Mouse (Mus musculus) urinary bladder, postnatal 25 days (tissue): Measurements from ENCODE around the gene Rapgef4.

Experiments
- DNase-seq: peaks from one replicate; pipeline ENCODE4 v3.0.0; 2022; ENCODE audit warnings: low spot score

Rapgef4 gene

DNA sequence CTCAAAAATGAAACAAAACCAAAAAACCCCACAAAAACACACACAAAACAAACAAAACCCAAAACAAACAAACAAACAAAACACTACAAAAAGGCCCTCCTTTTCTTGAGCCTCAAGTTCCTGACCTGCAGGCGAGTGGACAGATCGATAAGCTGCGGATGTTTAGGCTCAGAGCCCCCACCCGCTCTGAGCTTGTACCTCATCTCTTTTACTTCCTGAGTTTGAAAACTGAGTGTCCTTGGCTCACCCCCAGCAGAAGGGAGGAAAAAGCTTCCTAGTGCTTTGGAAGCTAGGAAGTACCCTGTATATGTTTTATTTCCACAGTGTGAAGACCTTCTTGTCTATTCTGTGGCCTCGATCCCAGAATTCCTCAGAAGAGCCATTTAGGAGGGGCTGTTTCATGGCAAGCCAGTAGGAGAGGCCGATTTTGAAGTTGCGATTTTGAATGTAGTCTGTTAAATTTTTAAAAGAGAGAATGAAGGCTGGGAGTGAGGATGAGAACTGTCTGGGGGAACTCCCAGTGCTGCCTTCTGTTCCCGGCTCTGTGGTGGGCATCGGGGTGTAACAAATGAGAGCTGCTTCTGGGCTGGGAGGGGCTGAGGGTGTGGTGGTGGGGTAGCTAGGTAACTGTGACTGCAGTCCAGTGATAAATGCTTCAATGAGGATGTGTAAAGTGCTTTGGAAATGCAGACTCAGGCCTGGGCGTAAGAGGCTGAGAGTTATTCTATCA is 2.0 kb downstream of the Rapgef4 start:
- DNase-seq = no peak

DNA sequence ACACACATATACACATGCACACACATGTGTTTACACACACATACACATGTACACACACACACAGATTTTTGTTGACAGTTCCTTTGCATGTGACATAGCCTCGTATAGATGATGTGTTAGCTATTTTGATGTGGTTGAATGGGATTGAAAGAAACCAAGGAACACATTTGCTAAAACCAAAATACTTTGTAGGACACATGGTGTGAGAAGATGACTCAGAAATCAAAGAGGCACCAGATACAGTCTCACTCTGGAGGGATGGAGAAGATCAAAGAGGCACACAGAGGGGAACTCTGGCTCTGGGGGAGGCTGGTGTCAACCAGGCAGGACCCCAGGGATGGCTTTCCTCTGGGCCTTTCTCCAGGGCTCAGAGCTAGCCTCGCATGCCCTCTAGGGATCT is 4.7 kb downstream of the Rapgef4 start:
- DNase-seq = no peak

DNA sequence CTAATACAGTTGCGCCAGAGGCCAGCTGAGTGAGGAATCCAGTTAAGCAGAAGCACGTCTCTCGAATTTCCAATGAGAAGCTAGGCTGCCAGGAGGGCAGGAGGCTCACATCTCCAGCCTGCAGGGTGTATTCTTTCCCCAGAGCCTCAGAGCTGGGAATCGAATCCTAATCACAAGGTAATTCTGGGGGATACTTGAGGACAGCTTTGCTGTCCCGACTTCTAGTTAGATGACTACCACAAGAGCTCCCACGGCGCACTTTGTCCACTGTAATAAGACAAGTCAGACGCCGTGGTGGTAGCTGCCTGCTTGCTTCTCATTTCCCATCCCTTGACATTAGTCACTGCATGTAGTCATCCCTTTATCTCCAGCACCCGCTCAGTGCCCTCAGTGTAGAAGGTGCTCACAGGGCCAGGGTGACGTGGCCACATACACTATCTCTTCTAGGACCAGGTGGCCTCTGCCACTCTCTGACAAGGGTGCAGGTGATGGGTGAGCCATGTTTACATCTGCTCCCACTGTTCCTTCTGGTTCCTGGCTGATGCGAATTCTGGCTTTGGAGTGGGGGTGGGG is 5.3 kb downstream of the Rapgef4 start:
- DNase-seq = no peak

DNA sequence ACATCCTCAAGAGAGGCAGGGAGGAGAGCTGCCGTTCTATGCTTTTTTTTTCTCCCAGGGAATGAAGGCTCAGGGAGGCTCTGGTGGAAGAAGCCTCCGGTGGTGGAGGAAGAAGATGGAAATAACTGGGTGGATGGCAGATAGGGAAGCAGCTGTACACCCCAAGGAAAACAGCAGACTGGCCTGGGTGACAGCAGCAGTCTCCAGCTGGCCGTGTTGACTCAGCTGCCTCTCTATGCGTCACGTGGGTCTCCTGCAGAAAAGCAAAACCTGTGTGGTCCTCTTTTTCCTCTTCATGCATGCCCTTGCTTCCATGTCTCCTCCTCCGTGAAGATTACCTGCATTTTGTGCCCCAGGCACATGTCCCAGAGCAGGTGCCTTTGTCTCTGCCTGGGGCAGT is 7.5 kb downstream of the Rapgef4 start:
- DNase-seq = no peak

DNA sequence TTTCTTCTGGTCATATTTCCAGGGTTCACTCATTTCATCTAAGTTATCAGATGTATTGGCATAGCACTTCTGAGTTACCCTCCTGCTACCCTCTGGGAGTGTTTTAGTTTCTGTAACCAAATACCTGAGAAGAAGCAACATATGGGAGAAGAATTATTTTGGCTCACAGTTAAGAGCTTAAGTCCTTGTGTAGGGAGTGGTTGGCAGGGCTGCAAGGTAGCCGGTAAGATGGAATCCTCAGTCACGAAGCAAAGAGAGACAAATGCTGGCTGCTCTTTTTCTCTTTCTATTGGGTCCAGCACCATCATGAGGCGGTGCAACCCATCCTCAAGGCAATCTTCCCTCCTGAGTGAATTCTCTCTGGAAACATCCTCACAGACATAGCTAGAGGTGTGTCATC is 11.1 kb downstream of the Rapgef4 start:
- DNase-seq = no peak

DNA sequence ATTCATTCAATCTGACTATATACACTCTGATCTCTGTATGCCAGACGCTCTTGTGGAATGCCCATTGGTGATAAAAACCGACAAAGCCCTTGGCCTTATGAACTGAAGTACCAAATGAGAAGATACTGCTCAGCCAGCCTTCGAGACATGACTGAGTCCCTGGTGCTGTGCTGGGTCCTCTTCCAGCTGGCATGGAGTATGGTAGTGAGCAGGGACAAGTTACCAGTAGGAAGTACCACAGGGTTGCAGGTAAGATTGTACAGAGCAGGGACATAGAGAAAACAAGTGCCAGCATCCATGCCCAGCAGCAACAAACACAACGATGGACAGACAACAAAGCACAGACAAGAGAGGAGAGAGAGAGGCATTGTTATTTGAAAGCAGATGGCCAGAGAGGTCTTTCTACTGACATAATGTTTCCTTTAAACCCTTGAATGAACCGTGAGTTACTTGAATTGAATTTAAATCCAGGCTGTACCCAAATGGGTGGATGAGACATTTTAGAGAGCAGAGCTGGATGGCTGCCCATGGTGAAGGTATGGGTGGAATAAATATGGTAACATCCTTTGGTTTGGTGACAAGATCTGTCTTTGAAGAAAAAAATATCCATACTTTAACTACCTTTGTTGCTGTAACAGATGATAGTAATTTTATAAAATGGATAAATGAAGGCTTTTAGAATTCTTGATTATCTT is 12.8 kb downstream of the Rapgef4 start:
- no peak for DNase-seq

DNA sequence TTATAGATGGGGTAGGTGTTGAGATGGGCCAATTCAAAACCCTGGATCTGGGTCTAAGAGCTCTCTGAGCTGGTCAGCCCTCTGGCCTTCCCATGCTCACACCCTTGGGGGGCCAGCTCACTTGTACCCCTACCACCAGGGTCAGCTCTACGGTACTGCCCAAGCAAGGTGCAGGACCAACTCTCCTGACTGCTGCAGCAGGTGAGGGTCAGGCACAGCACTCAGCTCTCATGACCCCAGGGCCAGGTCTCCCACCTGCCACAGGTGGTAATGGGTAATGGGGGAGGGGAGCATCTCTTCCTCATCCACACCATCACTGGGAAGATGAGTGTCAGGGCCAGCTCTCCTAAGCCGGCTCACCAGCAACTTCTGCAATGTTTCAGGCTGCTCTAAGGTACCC is 17.5 kb downstream of the Rapgef4 start:
- no peak for DNase-seq

DNA sequence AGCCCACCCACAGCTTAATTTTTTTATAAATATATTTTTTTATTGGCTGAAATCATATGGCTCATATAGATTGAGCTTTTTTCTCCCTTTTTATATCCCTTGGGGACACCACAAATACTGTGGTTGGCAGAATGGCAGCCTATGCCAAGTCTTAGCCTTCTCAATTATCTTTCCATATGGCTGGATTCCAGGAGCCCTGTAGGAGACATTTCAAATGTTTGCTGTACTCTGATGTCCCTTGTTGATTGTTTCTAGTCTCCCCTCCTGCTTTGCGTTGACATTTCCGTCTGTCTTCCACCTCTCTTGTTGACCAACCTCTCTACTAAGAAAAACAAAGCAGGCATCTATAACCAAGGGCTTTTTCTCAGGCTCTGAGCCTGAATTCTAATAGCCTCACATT is 19.1 kb downstream of the Rapgef4 start:
- DNase-seq = no peak

DNA sequence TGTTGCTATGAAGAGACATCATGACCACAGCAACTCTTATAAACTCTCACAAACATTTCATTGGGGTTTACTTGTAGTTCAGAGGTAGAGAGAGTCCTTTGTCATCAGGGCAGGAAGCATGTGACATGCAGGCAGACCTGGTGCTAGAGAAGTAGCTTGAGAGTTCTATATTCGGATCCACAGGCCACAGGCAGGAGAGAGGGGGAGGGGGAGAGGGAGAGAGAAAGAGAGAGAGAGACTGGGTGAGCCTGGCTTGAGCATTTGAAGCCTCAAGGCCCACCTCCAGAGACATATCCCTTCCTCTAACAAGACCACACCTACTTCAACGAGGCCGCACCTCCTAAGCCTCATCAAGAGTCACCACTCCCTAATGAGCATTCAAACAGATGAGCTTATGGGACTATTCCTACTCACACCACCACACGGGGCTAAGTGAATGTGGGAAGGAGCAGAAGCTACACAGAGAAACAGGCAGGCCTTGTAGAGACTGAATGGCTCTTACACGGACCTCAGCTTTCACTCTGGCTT is 21.9 kb downstream of the Rapgef4 start:
- no peak for DNase-seq

DNA sequence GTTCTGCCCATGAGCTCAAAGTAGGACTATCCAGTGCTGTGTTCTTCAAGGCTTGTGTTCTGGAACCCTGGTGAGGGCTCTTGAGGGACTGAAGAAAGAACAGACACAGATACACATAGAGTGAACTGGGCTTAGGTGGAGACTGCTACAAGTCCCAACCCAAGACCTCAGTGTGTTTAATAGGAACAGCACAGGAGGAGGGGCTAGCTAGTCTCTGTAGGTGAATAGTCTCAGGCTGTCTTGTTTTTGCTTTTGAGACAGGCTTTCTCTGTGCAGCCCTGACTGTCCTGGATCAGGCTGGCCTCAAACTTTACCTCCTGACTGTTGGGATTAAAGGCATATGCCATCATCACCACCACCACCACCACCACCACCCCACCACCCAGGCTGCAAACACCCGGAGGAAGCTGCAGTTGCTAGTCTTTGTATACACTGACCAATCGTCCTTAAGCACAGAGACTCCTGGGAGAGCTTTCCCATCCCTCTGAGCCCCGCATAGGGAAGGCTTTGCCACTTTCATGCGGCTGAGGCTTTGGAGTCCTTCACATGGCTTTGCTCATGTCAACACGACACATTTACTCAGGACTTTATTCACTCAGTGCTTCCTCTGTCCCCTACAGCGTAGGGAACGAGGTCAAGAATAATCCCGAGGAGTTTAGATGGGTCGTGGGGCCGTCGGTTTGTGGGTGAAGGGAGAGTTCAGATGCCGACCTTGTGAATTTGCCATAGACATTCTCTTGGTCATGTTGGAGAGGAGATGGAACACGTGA is 22.9 kb downstream of the Rapgef4 start:
- DNase-seq = no peak

DNA sequence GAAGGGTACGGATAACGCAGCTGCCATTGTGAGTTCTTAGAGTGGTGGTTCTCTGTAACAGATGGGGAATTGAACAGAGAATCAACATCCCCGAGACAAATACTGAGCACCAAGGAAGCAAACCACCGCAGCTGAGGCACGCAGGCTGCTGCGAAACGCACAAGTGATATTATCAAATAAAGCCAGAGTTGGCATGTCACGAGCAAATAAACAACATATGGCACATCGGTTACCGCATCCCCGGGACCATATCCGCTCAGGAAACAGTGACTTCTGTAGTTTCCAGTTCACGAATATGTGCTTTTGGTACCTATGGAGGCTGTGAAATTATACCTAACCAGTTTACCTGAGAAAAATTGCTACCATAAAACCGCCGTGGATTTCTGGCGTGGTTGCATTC is 24.0 kb downstream of the Rapgef4 start:
- DNase-seq = no peak

DNA sequence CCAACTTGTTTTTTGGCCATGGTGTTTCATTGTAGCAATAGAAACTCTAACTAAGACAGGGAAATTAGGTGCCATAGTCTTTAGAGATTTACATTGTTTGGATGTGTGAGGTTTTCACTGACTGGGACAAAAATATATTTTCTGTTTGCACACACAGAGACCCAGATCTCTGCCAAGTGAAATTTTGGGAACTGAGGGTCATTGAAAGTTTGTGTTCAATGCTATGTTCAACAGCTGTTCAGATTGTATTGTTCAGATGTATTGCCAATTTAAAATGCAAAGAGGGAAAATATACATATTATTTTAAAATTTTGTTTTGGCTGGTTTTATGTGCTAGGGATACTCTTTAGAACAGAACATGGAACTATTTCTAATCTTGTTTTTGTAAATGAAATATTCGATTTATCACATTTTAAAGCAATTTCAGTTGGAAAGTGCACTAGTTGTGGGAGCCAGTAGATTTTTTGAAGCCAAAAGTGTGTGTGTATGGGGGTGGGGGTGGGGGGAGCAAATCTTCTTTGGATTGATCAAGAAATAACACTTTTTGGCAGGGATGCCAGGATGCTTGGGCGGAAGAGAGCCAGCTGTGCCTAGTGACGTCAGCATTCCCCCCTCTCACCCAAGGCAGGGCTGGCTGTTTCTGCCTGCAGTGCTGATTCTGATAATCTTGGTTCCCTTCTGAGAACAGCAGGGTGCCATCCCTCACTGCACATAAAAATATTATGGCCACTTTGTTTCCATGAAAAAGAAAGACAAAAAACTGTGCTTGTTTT is 28.6 kb downstream of the Rapgef4 start:
- DNase-seq = no peak

DNA sequence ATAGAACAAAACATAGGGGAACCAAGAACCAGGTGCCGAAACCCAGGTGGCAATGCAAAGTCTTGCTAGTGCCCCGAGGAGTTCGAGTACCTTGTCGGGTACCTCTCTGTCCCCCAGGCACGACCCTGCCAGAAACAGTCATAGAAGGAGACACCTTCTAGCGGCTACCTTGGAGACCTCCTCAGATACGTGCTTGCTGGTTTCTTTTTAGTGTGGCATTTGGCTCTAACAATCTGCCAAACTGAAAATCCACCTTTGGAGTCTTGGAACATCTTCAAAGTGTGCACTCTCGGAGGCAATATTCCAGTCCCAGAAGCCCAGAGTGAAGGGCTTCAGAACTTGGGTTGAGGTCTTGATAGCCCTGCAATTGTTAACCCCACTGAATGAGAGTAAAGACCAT is 34.3 kb downstream of the Rapgef4 start:
- no peak for DNase-seq

DNA sequence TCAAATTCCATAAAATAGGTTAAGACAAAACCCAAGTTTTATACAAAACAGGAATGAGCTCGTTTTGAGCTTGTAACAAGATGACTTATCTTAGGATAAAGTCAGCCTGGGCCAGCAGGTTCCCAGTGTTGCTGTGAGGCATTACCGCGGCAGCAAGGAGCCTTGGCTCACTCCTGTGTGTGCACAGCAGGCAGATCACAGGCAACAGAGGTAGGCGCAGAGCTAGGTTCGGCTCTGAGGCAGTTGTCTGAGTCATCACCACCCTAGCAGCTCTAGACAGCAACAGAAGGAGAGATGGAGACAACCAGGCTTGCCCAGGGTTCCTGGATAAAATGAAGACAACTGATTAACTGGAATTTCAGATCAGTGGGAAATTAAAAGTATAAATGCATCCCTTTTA is 35.0 kb downstream of the Rapgef4 start:
- DNase-seq = no peak

DNA sequence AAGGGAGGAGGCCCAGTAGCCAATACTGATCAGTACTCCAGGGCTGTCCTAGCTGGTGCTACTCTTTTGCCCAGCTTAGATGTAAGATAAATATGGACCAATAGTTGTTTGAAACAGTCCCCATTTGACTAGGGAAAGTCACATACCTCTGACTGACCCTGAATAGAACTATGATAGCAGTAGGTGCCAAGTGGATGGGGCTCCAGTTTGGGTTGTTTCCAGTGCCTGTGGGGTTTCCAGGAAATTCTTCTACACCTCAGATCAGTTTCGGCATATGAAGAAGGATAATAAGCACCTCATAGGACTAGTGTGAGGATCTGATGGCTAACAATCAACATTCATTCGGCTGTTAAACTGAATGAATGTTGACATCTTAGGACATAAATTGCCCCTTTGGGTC is 36.1 kb downstream of the Rapgef4 start:
- no peak for DNase-seq

DNA sequence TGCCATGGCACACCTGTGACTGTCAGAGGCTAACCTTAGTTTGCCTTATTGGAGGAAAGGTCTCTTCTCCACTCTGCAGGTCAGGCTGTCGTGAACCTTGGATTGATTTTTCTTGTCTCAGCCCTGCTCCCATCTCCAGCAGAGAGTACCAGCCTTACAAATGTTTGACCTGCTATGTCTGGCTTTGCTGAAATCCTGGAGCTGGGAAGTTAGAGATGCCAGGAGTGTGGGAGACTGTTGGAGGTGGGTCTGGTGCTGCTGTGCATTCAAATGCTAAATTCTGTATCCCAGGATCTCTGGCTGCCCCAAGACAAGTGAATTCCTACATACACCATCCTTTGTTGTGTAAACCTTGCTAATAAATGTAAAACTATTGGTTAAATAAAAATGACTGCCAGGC is 37.7 kb downstream of the Rapgef4 start:
- no peak for DNase-seq

DNA sequence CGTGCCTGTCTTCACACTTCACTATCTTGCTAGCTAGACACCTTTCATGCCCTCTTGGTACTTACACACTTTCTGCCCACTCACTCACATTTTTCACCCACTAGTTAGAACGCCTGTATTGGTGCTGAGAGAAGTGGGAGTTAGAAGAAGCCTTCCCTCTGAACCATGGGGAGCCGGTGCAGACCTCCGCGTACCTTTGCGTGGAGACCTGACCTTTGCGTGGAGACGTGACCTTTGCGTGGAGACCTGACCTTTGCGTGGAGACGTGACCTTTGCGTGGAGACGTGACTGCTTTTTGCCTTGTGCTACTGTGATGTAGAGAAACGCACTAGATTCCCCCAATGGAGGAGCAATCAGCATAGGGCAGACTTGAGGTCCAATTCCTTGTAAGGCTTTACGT is 39.7 kb downstream of the Rapgef4 start:
- no peak for DNase-seq

DNA sequence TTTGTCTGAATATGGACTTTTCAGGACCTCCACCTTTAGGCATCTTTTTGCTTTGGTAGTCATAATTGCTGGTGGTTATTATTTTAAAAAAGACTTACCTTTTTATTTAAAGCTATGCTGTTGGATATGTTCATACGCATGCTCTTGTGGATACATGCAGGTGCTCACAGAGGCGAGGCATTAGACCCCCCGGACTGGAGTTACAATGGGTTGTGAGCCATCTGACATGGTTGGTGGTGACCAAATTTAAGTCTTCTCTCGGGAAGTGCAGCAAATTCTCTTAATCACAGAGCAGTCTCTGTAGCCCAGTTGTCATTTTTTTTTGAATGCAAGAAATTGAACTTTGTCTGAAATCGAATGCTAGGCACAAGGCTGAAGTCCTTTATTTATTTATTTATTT is 40.4 kb downstream of the Rapgef4 start:
- no peak for DNase-seq

DNA sequence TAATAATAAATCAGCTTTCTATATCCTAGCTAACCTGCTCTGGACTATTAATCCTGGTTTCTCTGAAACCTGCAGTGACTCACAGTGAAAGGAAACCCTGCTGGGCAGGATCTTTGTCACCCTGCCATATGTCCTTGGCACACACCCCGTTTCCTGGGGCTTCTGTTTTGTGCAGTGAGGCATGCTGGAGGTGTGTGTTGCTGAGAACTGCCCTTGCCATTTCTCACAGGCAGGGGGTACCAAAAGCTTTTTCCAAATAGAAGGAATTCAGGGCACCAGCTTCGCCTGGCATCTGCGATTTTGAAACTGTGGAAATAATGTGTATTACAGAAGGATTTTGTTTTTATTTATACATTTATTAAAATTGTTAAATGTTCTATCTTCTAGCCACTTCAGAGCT is 40.8 kb downstream of the Rapgef4 start:
- no peak for DNase-seq

DNA sequence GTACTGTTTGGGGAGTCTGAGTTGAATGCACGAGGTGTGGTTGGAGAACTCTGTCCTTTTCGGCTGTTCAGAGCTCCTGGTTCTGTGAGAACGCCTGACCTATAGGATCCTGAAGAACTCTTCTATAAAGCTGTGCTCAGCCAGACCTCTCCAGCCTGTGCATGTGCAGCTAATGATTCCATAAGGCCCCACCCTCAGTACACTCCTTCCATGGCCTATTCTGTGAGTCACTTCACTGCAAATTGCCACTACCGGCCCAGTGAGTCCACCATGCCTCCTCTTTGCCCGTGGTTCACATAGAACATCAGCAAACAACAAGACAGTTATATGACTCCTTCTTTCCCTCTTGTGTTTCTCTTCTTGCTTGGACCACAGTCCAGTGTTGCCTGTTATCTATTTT is 42.8 kb downstream of the Rapgef4 start:
- no peak for DNase-seq

DNA sequence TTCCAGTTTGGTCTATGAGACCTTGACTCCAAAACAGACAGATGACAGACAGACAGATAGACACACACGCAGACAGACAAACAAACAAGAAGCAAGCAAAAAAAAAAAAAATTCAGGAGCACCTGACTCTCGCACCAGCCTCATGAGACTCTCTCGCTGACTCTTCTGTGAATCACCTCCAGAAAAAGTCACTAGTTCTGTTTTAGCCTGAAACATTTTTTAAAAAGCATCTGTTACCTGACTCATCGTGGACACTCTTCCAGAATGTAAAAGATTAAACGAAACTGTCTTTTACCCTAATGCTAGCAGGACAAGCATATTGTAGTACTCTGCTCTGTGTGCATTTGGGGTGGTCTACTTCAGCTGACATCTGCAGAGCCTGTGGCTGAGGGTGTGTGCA is 44.6 kb downstream of the Rapgef4 start:
- no peak for DNase-seq

DNA sequence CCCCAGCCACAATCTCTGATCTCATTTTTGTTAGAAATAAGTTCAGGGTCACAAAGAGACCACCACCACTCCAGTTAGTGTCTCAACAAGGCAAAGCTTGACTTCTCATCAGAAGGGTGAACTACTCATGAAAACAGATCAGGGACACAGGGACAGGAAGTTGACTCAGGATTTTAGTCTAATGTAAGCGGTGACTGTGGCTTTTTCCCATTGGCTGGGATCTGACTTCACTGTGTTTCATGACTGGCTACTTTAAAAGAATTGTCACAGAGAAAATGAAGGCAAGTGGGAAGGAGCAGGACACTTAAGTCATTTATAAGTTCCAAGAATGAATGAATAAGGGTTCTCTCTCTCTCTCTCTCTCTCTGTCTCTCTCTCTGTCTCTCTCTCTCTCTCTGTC is 45.5 kb downstream of the Rapgef4 start:
- no peak for DNase-seq
